Mouse (Mus musculus) CH12.LX (cell line): ENCODE results near the gene Sdcbp2. TPM values are rescaled to one million over a fixed set of nuclear protein-coding genes. Genes with fewer than 3 reads are reported as not detected.

Experiments
- DNase-seq: peaks from one replicate; pipeline ENCODE4 v3.0.0-alpha.2; 2013; ENCODE audit errors: extremely low read depth
- H3K27ac ChIP-seq: 2 replicates; pipeline ENCODE4 v1.5.1; 2012; ENCODE audit warnings: low read depth, mild to moderate bottlenecking, control low read depth, moderate library complexity; ENCODE audit not compliant: insufficient read depth
- H3K27me3 ChIP-seq: replicated peaks from 2 replicates; pipeline ENCODE3; 2012; ENCODE audit warnings: inconsistent platforms
- H3K36me3 ChIP-seq, 2 experiments: replicated peaks in 1 of 2; 2 replicates each; pipeline versions ENCODE3 to v1.6.1; 2012; ENCODE audit warnings: inconsistent platforms in 1 of 2, low read length in 1 of 2, mild to moderate bottlenecking in 1 of 2, mixed read lengths in 1 of 2, moderate library complexity in 1 of 2; ENCODE audit not compliant: control insufficient read depth in 1 of 2, insufficient read depth in 1 of 2
- H3K4me1 ChIP-seq, 2 experiments: 2 replicates each; pipeline ENCODE4 v1.6.1; 2012; ENCODE audit warnings: inconsistent platforms in 1 of 2, moderate library complexity in 1 of 2; ENCODE audit not compliant: insufficient read depth in 2 of 2, control insufficient read depth in 1 of 2
- H3K4me2 ChIP-seq: 2 replicates; pipeline ENCODE4 v1.6.1; 2012; ENCODE audit warnings: low read depth, mild to moderate bottlenecking, control low read depth; ENCODE audit not compliant: poor library complexity, insufficient read depth, severe bottlenecking
- H3K4me3 ChIP-seq, 3 experiments: fragments of 150-350 bp in 1 of 3; sonication (generic) in 1 of 3; replicated peaks in 1 of 3; 2 replicates each; pipeline versions ENCODE3 to v1.5.1; 2011 to 2012; ENCODE audit warnings: low read depth in 2 of 3, low read length in 2 of 3, mild to moderate bottlenecking in 2 of 3, moderate library complexity in 2 of 3, control low read depth in 1 of 3, improper control_type of control experiment in 1 of 3, inconsistent platforms in 1 of 3, mixed read lengths in 1 of 3; ENCODE audit not compliant: poor library complexity in 1 of 3
- H3K79me2 ChIP-seq: replicated peaks from 2 replicates; pipeline ENCODE4 v1.6.1; 2012; ENCODE audit warnings: mild to moderate bottlenecking, moderate library complexity; ENCODE audit not compliant: control insufficient read depth, poor library complexity, insufficient read depth, severe bottlenecking; ENCODE audit errors: extremely low read depth
- H3K9ac ChIP-seq: 2 replicates; pipeline ENCODE4 v1.6.1; 2012; ENCODE audit warnings: low read depth, mild to moderate bottlenecking, control low read depth, moderate library complexity; ENCODE audit not compliant: insufficient read depth
- H3K9me3 ChIP-seq: replicated peaks from 2 replicates; pipeline ENCODE3; 2012; ENCODE audit warnings: low read length, inconsistent platforms, mixed read lengths
- BHLHE40 ChIP-seq: IDR thresholded peaks from 2 replicates; pipeline ENCODE4 v1.6.1; 2011; ENCODE audit warnings: mild to moderate bottlenecking, low read depth, low read length, improper control_type of control experiment
- CHD1 ChIP-seq: IDR thresholded peaks from 2 replicates; pipeline ENCODE4 v1.6.1; 2012; ENCODE audit warnings: low read depth, low read length, improper control_type of control experiment, inconsistent platforms
- CTCF ChIP-seq, 2 experiments: IDR thresholded peaks in 1 of 2; conservative IDR thresholded peaks in 1 of 2; 2 replicates each; pipeline ENCODE4 v1.5.1; 2011 to 2012; ENCODE audit warnings: low read depth in 2 of 2, low read length in 2 of 2, improper control_type of control experiment in 1 of 2, inconsistent platforms in 1 of 2, mild to moderate bottlenecking in 1 of 2, moderate library complexity in 1 of 2
- ELF1 ChIP-seq: IDR thresholded peaks from 2 replicates; pipeline ENCODE4 v1.6.1; 2014; ENCODE audit warnings: low read depth, mild to moderate bottlenecking, inconsistent platforms, low read length, improper control_type of control experiment
- ETS1 ChIP-seq: conservative IDR thresholded peaks from 2 replicates; pipeline ENCODE4 v1.6.1; 2012; ENCODE audit warnings: low read depth, mild to moderate bottlenecking, inconsistent platforms, low read length, improper control_type of control experiment, moderate library complexity
- GABPA ChIP-seq: IDR thresholded peaks from 2 replicates; pipeline ENCODE4 v1.6.1; 2012; ENCODE audit warnings: low read depth, low read length, improper control_type of control experiment, inconsistent platforms; ENCODE audit not compliant: insufficient replicate concordance
- HCFC1 ChIP-seq: IDR thresholded peaks from 2 replicates; pipeline ENCODE4 v1.6.1; 2012; ENCODE audit warnings: low read depth, mild to moderate bottlenecking, inconsistent platforms, low read length, improper control_type of control experiment
- IRF4 ChIP-seq: IDR thresholded peaks from 2 replicates; pipeline ENCODE4 v1.6.1; 2014; ENCODE audit warnings: low read depth, mild to moderate bottlenecking, inconsistent platforms, low read length, improper control_type of control experiment
- JUN ChIP-seq: IDR thresholded peaks from 2 replicates; pipeline ENCODE4 v1.6.1; 2011; ENCODE audit warnings: low read depth, mild to moderate bottlenecking, low read length, improper control_type of control experiment, moderate library complexity; ENCODE audit not compliant: insufficient read depth
- MAX ChIP-seq: IDR thresholded peaks from 2 replicates; pipeline ENCODE4 v1.6.1; 2011; ENCODE audit warnings: low read length, improper control_type of control experiment
- MAZ ChIP-seq: IDR thresholded peaks from 2 replicates; pipeline ENCODE4 v1.6.1; 2012; ENCODE audit warnings: low read depth, mild to moderate bottlenecking, inconsistent platforms, low read length, improper control_type of control experiment, moderate library complexity
- MXI1 ChIP-seq: IDR thresholded peaks from 2 replicates; pipeline ENCODE4 v1.6.1; 2011; ENCODE audit warnings: mild to moderate bottlenecking, low read depth, low read length, improper control_type of control experiment
- MYC ChIP-seq: IDR thresholded peaks from 2 replicates; pipeline ENCODE4 v1.6.1; 2011; ENCODE audit warnings: low read depth, mild to moderate bottlenecking, improper control_type of control experiment, low read length
- NELFE ChIP-seq: IDR thresholded peaks from 2 replicates; pipeline ENCODE4 v1.6.1; 2011; ENCODE audit warnings: low read depth, low read length, improper control_type of control experiment
- NRF1 ChIP-seq: IDR thresholded peaks from 2 replicates; pipeline ENCODE4 v1.6.1; 2014; ENCODE audit warnings: low read depth, mild to moderate bottlenecking, inconsistent platforms, low read length, improper control_type of control experiment, moderate library complexity
- PAX5 ChIP-seq: IDR thresholded peaks from 2 replicates; pipeline ENCODE4 v1.6.1; 2012; ENCODE audit warnings: low read length, inconsistent platforms, mixed read lengths
- RAD21 ChIP-seq: IDR thresholded peaks from 2 replicates; pipeline ENCODE4 v1.6.1; 2011; ENCODE audit warnings: low read depth, mild to moderate bottlenecking, low read length, improper control_type of control experiment, moderate library complexity
- RCOR1 ChIP-seq: conservative IDR thresholded peaks from 2 replicates; pipeline ENCODE4 v1.6.1; 2012; ENCODE audit warnings: low read depth, mild to moderate bottlenecking, inconsistent platforms, low read length, improper control_type of control experiment
- SIN3A ChIP-seq: IDR thresholded peaks from 2 replicates; pipeline ENCODE4 v1.6.1; 2012; ENCODE audit warnings: low read length, improper control_type of control experiment, inconsistent platforms
- SMC3 ChIP-seq: IDR thresholded peaks from 2 replicates; pipeline ENCODE4 v1.6.1; 2011; ENCODE audit warnings: low read depth, low read length, improper control_type of control experiment
- TBP ChIP-seq: conservative IDR thresholded peaks from 2 replicates; pipeline ENCODE4 v1.6.1; 2011; ENCODE audit warnings: low read depth, low read length, improper control_type of control experiment
- UBTF ChIP-seq: IDR thresholded peaks from 2 replicates; pipeline ENCODE4 v1.6.1; 2012; ENCODE audit warnings: low read depth, mild to moderate bottlenecking, inconsistent platforms, low read length, improper control_type of control experiment, moderate library complexity
- USF2 ChIP-seq: conservative IDR thresholded peaks from 2 replicates; pipeline ENCODE4 v1.6.1; 2011; ENCODE audit warnings: low read depth, low read length, improper control_type of control experiment
- ZKSCAN1 ChIP-seq: IDR thresholded peaks from 2 replicates; pipeline ENCODE4 v1.6.1; 2012; ENCODE audit warnings: low read depth, inconsistent platforms, low read length, improper control_type of control experiment, borderline replicate concordance
- ZNF384 ChIP-seq: IDR thresholded peaks from 2 replicates; pipeline ENCODE4 v1.6.1; 2012; ENCODE audit warnings: low read depth, low read length, improper control_type of control experiment, inconsistent platforms
- dilution Hi-C: fragments of 300-500 bp; cut with MboI; formaldehyde crosslinking; loops from 2 replicates; pipeline ENCODE4 v1.14.3; 2020; ENCODE audit warnings: low sequenced_read_pairs; ENCODE audit not compliant: extremely low pct_unique_long_range_greater_than_20kb, extremely low pct_ligation_motif_present
- in situ Hi-C: fragments of 300-500 bp; cut with MboI; formaldehyde crosslinking; loops from 3 replicates; pipeline ENCODE4 v1.14.3; 2019; ENCODE audit warnings: low sequenced_read_pairs, low pct_ligation_motif_present, low pct_unique_long_range_greater_than_20kb, mixed read lengths
- polyA plus RNA-seq: library from polyadenylated mRNA; unstranded; fragments of >175 nt; gene quantifications from 2 replicates; pipeline ENCODE4 v1.2.1, GENCODE M21; 2012; ENCODE audit warnings: low read depth; ENCODE audit not compliant: insufficient read length
- total RNA-seq, 2 experiments: library from RNA; depleted of rRNA; stranded (reverse); fragments of 300-350 nt in 1 of 2; fragments of >200 nt in 1 of 2; gene quantifications; 2 replicates each; pipeline ENCODE4 v1.2.3; 2012 to 2014

Gene Sdcbp2
- total and polyA plus RNA-seq, 3 experiments = 1.1 to 2.3 (median 1.4) TPM

DNA sequence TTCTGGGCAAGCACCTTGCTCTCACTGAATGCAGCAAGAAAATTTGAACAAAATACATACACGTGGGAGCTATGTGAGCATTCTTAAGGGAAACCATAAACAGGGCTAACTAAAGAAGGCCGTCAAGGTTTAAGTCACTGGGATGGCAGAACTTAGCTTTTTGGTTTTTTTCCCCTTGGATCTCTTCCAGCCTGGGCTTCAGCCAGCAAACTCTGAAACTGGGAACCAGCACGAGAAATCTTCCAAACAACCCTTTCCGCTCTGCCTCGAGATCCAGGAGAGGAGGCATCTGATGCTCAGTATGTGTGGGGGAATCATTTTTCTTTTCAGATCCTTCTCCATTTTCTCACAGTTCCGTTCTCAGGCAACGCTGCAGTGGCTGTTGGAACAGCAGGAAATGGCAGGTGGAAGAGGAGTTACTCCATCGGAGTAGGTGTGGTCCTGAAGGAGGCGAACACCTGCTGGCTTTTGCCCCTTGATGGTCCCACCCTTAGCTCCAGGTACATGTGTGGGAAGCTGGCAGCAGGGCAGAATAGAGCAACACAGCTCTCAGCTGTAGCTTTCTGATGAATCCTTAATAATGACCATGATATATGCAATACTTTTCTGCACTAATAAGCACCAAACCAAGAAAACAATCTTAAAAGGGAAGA lies 63.1 kb downstream of the Sdcbp2 start:
- dilution Hi-C loops = no loop called here
- TF ChIP-seq NRF1 (no peak), SIN3A (no peak), SMC3 (no peak), HCFC1 (no peak), MYC (no peak), TBP (no peak), CTCF (conservative IDR thresholded peaks at IDR 0.05 in 1 of 2, IDR thresholded peaks at IDR 0.05 in 1 of 2; ENCODE audit: low read depth in 2 of 2, low read length in 2 of 2) (no peak), JUN (no peak), MAX (no peak), RAD21 (no peak), ETS1 (no peak), MXI1 (no peak), PAX5 (no peak), RCOR1 (no peak), UBTF (no peak), CHD1 (no peak), USF2 (no peak)
- TF ChIP-seq, all 38 proteins: peak for 0
- Histone ChIP-seq H3K9me3 (no peaks in the 10 kb centered on the region), H3K9ac (no peak overlapping the region), H3K4me1 (no peaks in the 10 kb centered on the region), H3K27ac (no peak overlapping the region), H3K4me2 (peak overlapping the region; percentile 11; the same call in 1 of the 2 replicates), H3K4me3 (no peak overlapping the region), H3K27me3 (peaks cover 52% of the 10 kb centered on the region), H3K36me3 (no peaks in the 10 kb centered on the region), H3K79me2 (no peaks in the 10 kb centered on the region)
- no peak for DNase-seq
- in situ Hi-C loops = no loop called here

GRCm38 (mm10) chr2:151636015-151636402 lies 63.6 kb downstream of the Sdcbp2 start:
- Histone ChIP-seq H3K9me3 (no peaks in the 10 kb centered on the region), H3K4me3 (no peak overlapping the region), H3K4me1 (no peaks in the 10 kb centered on the region), H3K27ac (no peak overlapping the region), H3K4me2 (no peak overlapping the region), H3K27me3 (peaks cover 47% of the 10 kb centered on the region), H3K36me3 (no peaks in the 10 kb centered on the region), H3K9ac (no peak overlapping the region), H3K79me2 (no peaks in the 10 kb centered on the region)
- no peak for DNase-seq
- no peak for TF ChIP-seq ZNF384
- no peak for TF ChIP-seq IRF4
- TF ChIP-seq MAZ = no peak
- TF ChIP-seq MYC = no peak
- no peak for TF ChIP-seq BHLHE40
- no peak for TF ChIP-seq ELF1
- TF ChIP-seq NELFE = no peak
- TF ChIP-seq TBP = no peak
- no peak for TF ChIP-seq ZKSCAN1
- no peak for TF ChIP-seq GABPA
- dilution Hi-C loops (no loop called here), in situ Hi-C loops (no loop called here)
